Mouse (Mus musculus) spleen, postnatal 10 days (tissue): ENCODE measurements at regions not wholly inside any gene's neighbourhood (a gene's known extent, or its start where the extent isn't known, plus 50 kb on each side); places are given as distances from the start of the nearest gene placed in this dataset.

Source experiments
- DNase-seq, 2 experiments: peaks; one replicate each; pipeline ENCODE4 v3.0.0; 2021 to 2022; ENCODE audit warnings: low spot score in 2 of 2

- no peak for DNase-seq
Measured at GRCm38 (mm10) chr12:26885831-26886634, 417.0 kb downstream of the Cmpk2 start.

DNA sequence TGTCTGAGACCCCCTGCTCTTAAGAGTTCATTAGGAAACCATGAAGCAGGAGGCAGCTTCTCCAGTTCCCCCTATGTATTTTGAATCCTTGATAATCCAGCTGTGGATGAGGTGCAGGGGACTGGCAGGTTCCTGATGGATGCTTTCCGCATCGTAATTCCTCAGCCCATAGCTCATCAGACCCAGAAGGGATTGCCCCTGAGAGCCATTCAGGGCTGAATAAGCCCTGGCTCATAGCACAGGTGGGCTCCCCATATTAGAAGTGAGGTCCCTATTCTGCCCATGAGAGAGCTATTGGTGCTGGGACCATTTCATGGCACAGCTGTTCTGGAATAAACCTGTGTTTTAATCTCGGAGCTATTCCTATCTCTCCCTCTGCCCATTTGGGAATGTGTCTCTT lies 416.1 kb downstream of the Cmpk2 start:
- DNase-seq: no peak

- DNase-seq: no peak
Measured at GRCm38 (mm10) chr12:26884156-26884555, 415.2 kb downstream of the Cmpk2 start.

GRCm38 (mm10) chr12:26877691-26878121 lies 408.7 kb downstream of the Cmpk2 start:
- no peak for DNase-seq

DNA sequence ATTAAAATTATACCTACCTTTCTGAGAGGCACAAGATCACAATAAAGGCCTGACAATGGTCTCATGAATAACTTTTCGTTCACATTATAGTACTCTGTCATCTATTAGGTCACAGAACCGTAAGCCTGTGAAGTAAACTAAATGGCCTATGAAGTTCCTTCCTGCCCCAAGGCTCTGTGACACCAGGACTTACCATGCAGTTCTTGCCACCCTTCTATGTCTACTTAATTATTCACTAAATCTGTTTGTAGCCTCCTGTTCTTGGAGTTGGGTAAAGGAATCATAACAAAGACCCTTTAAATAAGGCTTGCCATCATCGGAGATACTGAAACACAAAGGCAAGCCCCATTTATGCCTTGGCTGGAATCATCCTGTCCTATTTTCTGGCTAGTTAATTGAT lies 408.3 kb downstream of the Cmpk2 start:
- DNase-seq: no peak

- DNase-seq: no peak
Measured at GRCm38 (mm10) chr12:26872466-26872865, 403.5 kb downstream of the Cmpk2 start.

DNA sequence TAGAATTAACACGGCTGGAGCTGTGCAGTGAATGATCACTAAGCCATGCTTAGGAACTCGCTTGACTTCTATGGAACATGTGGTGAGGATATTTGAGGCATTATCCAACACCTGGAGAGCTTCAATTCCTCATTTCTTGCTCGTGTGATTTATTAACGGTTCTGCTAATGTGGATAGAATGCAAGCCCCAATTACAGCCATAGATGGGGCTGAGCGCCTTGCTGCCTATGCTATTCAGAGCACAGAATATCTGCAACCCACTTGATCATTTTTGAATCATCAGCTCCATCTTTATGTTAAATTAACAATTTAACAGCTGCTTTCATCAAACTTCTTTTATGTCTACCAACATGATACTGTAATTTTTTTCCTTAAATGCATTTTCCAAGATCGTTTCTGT lies 398.7 kb downstream of the Cmpk2 start:
- DNase-seq: no peak

- no peak for DNase-seq
Measured at GRCm38 (mm10) chr12:26855091-26855516, 386.1 kb downstream of the Cmpk2 start.

- no peak for DNase-seq
Measured at GRCm38 (mm10) chr12:26844917-26845316, 375.9 kb downstream of the Cmpk2 start.

DNA sequence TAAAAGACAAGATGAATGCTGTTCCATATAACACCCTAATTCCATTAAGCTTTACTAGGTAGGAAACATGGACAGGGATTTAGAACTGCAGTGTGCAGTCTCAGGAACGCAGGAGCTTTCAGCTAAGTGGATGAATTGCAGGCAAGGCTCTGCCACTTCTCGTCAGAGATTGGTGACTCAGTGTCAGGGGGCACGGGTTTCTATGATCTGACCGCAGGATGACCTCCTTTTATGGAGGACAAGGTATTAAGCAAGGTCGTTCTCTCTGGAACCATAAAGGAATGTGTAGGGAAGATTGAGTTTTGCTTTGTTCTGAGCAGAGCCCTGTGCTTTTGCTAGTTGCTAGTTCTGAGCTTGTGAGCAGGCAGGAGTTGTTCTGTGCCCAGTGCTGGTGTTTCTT lies 373.7 kb downstream of the Cmpk2 start:
- DNase-seq: no peak

GRCm38 (mm10) chr12:26821257-26821968 lies 352.4 kb downstream of the Cmpk2 start:
- DNase-seq: no peak

DNA sequence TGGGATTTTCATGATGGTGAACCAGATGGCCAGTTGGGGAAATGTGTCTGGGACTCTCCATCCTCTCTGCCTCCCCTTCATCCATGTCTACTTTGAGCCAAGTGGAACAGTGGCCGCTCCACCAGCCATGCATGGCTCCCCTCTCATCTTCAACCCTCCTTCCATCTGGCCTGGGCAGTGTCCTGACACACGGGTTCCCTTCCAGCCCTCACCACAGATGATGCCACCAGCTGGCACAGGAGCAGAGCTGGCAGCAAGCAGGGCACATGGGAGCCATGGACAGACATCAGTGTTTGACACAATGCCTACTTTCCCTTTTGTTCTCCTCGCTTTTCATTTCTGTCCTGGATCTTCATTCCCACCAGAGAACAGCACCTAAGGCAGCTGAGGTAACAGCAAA lies 348.9 kb downstream of the Cmpk2 start:
- DNase-seq: no peak

GRCm38 (mm10) chr12:26815771-26816170 lies 346.8 kb downstream of the Cmpk2 start:
- no peak for DNase-seq

DNA sequence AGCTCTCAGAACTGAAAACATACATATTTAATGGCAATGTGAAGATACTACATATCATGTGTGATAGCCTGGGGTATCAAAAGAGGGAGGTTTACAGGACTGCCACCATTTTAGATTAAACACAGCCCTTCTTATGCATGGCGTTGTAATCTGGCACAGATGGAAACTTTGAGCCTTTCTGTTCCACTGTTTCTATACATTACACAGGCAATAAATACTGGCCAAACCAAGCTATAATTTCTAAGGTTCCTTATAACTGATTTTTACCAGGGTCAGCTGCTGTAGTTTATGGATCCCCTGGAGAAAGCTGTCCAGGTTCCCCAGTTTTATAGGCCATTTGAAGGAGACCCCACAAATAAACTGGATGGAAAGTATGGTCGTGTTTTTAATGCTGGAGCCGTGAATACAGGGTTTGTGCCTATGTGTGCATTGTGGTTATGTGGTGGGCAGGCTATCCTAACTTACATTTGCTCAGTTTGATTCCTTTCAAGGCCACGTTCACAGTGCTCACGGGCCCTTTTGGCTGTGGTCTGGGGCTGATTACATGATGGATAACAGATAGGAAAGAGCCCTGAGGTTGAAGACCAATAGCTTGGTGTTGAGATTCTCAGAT lies 341.7 kb downstream of the Cmpk2 start:
- no peak for DNase-seq

DNA sequence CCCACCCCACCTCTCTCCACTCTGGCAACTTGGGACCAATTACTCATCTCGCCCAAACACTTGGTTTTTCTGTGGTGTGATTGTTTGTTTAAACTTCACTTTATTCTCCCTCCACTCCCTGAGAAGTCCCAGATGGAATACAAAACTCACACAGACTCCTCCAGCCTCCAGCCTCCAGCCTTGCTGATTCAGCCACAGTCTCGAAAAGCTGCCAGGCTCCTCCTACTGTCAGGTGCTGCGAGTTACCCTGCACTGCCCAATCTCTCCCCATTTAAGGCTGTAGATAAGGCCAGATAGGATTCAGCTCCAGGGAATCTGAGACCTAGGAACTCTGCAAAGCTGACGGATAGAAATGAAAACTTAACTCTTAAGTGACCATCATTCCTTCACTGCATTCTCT lies 340.7 kb downstream of the Cmpk2 start:
- DNase-seq: no peak

- DNase-seq: no peak
Measured at GRCm38 (mm10) chr12:26802542-26802941, 333.5 kb downstream of the Cmpk2 start.

DNA sequence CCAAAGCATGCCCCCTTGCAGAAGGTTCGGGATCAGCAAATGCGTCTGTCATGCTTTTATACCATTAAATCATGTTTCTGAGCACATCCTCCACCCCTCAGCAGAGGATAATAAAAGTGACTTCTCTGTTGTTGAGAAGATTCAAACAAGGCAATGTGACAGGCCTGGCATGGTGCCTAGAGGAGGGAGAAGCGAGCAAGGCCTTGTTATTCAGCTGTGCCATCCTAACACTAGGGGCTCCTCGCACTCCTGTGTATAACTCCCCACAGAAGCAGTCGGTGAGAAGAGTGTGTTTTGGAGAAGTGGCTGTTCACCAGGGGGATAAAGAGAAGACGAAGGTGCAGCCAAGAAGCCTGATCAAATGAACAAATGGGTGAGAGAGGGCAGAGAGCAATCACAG lies 330.3 kb downstream of the Cmpk2 start:
- DNase-seq: no peak

- no peak for DNase-seq
Measured at GRCm38 (mm10) chr12:26796367-26796766, 327.4 kb downstream of the Cmpk2 start.

DNA sequence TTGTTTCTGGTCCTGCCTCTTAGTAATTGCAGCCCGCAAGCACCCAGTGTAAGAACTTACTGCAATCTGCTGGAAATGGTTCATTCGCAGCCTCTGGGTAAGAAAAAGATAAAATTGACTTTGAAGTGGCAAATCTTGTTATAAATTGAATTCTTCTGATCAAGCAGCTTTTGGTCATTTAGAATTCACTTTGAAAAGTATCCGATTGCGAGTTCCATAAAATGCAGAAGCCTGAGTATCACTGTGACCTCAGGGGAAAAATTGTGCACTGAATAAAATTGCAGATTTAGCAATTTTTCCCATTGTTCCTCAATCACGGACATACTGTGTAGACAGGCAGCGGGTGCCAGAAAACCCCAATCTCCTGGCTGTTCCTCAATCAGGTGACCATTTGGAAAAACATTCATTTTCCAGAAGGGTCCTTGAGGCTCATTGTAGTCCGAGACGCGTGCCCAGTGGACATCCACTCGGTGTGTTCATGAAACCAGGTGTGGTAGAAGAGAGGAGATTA lies 320.4 kb downstream of the Cmpk2 start:
- DNase-seq: no peak

- DNase-seq: no peak
Measured at GRCm38 (mm10) chr12:26785550-26785949, 316.5 kb downstream of the Cmpk2 start.

DNA sequence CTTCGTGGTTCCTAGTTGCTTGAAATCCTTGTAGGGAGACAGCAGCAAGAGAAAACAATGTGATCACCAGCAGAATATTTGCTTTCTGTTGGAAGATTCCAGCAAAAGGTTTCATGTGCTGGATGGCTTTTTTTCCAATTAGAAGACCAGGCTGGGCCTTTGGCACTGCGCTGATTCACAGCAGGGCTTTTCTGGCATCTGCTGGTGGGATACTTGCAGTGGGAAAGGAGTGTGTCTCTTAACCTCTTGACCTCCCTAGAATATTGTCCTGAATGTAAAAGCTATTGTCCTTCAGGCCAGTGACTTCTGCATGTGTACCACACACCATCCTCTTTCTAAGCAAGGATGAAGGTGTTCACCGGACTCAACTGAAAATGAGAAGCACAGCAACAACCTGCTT lies 315.4 kb downstream of the Cmpk2 start:
- no peak for DNase-seq

DNA sequence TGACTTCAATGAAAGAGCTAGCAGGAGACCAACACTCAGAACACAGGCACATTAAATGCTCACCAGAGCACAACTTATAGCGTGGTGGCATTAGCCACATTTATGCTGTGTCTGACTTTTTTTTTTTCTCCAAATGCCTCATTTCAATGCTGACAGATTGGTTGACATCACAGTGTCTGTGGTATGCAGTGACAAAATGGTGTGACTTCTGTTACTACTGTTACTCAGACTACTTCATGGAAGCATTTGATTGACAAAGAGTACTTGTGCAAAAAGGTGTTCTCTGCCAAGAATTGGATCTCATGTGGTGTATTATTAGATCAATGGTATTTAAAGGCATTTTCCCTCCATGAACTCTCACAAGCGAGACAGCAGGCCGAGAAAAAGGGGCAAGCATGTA lies 314.8 kb downstream of the Cmpk2 start:
- no peak for DNase-seq

DNA sequence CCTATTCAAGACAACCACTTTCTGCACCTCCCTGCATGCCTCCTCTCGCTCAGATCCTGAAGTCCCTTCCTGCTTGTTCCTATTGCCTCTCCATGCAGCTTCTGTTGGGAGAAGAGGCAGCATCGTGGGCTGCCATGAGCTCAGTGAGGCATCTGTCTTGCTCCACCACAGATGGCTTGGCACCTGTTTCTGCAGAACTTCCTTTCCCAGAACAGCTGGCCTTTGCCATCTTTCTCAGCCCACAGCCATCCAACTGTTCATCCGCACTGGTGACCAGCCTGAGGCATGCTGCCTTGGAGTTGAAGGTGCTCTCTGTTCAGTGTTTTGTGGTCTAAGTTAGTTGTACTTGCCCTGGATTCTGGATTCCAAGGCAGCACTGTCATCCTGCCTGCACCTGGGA lies 312.5 kb downstream of the Cmpk2 start:
- DNase-seq: no peak
